Mouse (Mus musculus) heart, embryonic 16.5 days (tissue): ENCODE results near the gene H2-Aa. TPM values are rescaled to one million over a fixed set of nuclear protein-coding genes. Genes with fewer than 3 reads are reported as not detected.

Experiments
- ATAC-seq: fragments of 200-750 bp; cut with Nextera tagmentation; replicated peaks from 2 replicates; pipeline ENCODE4 v1.8.0; 2017; ENCODE audit warnings: moderate number of reproducible peaks; ENCODE audit not compliant: insufficient read depth, low FRiP score; ENCODE audit errors: extremely low read depth
- H3K27ac ChIP-seq: fragments of 300-500 bp; sonication (generic); 2 replicates; pipeline ENCODE4 v1.5.1; 2014; ENCODE audit warnings: mild to moderate bottlenecking, low read length, control low read depth, moderate library complexity
- H3K27me3 ChIP-seq: fragments of 300-500 bp; sonication (generic); 2 replicates; pipeline ENCODE4 v1.6.1; 2014; ENCODE audit warnings: low read length, mixed read lengths; ENCODE audit not compliant: control insufficient read depth, insufficient read depth
- H3K36me3 ChIP-seq: fragments of 300-500 bp; sonication (generic); 2 replicates; pipeline ENCODE4 v1.6.1; 2014; ENCODE audit not compliant: control insufficient read depth, insufficient read depth
- H3K4me1 ChIP-seq: fragments of 300-500 bp; sonication (generic); 2 replicates; pipeline ENCODE4 v1.6.1; 2014; ENCODE audit warnings: low read length, mixed read lengths; ENCODE audit not compliant: control insufficient read depth, insufficient read depth
- H3K4me2 ChIP-seq: fragments of 300-500 bp; sonication (generic); 2 replicates; pipeline ENCODE4 v1.6.1; 2014; ENCODE audit warnings: low read depth, mild to moderate bottlenecking, control low read depth, low read length
- H3K4me3 ChIP-seq: fragments of 300-500 bp; sonication (generic); 2 replicates; pipeline ENCODE4 v1.5.1; 2014; ENCODE audit warnings: mild to moderate bottlenecking, control low read depth, low read length
- H3K9ac ChIP-seq: fragments of 300-500 bp; sonication (generic); 2 replicates; pipeline ENCODE4 v1.6.1; 2014; ENCODE audit warnings: low read length, control low read depth
- H3K9me3 ChIP-seq: fragments of 300-500 bp; sonication (generic); replicated peaks from 2 replicates; pipeline ENCODE4 v1.6.1; 2016; ENCODE audit warnings: low read length; ENCODE audit not compliant: control insufficient read depth
- WGBS: fragments of 180-500 bp; shearing (Covaris S2); extraction: QIAGEN DNeasy Blood & Tissue Kit; methylation state at CpG from one replicate; pipeline ENCODE4 v1.1.7; 2014; 5-methylcytosine and 5-hydroxymethylcytosine counted together
- polyA plus RNA-seq: library from polyadenylated mRNA; unstranded; fragments of >200 nt; fragmentation: Nextera tagmentation; extraction: Ambion mirVana; gene quantifications from 2 replicates; pipeline ENCODE4 v1.2.1, GENCODE M21; 2015

The H2-Aa gene
- polyA plus RNA-seq, 1 experiment from 2014 or later, result 72.7 TPM

DNA sequence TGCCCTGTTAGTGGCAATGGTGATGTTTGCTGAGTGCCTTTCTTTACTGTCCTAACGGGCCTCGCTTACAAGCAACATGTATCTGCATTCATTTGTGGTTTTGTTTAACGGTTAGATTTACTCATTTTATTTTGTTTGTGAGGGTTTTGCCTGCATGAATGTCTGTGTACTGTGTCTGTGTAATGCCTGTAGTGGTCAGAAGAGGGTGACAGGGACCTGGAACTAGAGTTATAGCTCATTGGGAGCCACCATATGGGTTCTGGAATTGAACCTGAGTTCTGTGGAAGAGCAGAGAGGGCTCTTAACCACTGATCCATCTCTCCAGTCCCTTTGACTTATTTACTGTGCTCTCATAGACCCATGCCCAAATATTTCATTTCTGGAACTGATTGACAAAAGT, 40.6 kb downstream of the H2-Aa start:
- no peak overlapping the region for H3K27ac ChIP-seq
- no peak for ATAC-seq
- no peaks in the 10 kb centered on the region for H3K27me3 ChIP-seq
- WGBS, result 77% methylated on average over 3 of the region's 3 CpGs
- H3K9ac ChIP-seq, result no peak overlapping the region
- H3K36me3 ChIP-seq, result no peaks in the 10 kb centered on the region
- H3K9me3 ChIP-seq, result no peaks in the 10 kb centered on the region
- no peak overlapping the region for H3K4me2 ChIP-seq
- H3K4me1 ChIP-seq, result no peaks in the 10 kb centered on the region
- no peak overlapping the region for H3K4me3 ChIP-seq

- H3K27me3 ChIP-seq, result no peaks in the 10 kb centered on the region
- H3K4me2 ChIP-seq, result no peak overlapping the region
- H3K36me3 ChIP-seq, result no peaks in the 10 kb centered on the region
- no peak for ATAC-seq
- H3K27ac ChIP-seq, result no peak overlapping the region
- no peak overlapping the region for H3K9ac ChIP-seq
- H3K4me1 ChIP-seq, result no peaks in the 10 kb centered on the region
- H3K4me3 ChIP-seq, result no peak overlapping the region
- no peaks in the 10 kb centered on the region for H3K9me3 ChIP-seq
- WGBS, result 70% methylated on average over 4 of the region's 4 CpGs
Measured at GRCm38 (mm10) chr17:34244656-34245055, 43.0 kb downstream of the H2-Aa start.

DNA sequence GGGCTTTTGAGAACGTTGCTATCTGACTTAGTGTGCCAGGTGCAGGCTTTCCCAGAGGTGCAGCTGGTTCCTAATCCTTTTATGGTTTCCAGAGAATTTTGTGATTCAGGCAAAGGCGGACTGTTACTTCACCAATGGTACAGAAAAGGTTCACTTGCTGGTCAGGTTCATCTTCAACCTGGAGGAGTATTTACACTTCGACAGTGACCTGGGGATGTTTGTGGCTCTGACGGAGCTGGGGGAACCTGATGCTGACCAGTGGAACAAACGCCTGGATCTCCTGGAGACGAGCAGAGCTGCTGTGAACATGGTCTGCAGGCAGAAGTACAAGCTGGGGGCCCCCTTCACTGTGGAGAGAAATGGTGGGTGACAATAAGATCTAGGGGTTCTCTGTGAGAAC, 46.7 kb downstream of the H2-Aa start:
- Histone ChIP-seq H3K27me3 (no peaks in the 10 kb centered on the region), H3K4me3 (no peak overlapping the region), H3K9me3 (no peaks in the 10 kb centered on the region), H3K27ac (no peak overlapping the region), H3K4me1 (no peaks in the 10 kb centered on the region), H3K9ac (no peak overlapping the region), H3K4me2 (no peak overlapping the region), H3K36me3 (no peaks in the 10 kb centered on the region)
- ATAC-seq, result no peak
- 76% methylated on average over 6 of the region's 6 CpGs for WGBS

GRCm38 (mm10) chr17:34240366-34240765, 47.3 kb downstream of the H2-Aa start:
- no peak for ATAC-seq
- Histone ChIP-seq H3K9ac (no peak overlapping the region), H3K27ac (no peak overlapping the region), H3K9me3 (no peaks in the 10 kb centered on the region), H3K4me3 (no peak overlapping the region), H3K27me3 (no peaks in the 10 kb centered on the region), H3K4me1 (no peaks in the 10 kb centered on the region), H3K36me3 (no peaks in the 10 kb centered on the region), H3K4me2 (no peak overlapping the region)
- 48% methylated on average over 3 of the region's 3 CpGs for WGBS

DNA sequence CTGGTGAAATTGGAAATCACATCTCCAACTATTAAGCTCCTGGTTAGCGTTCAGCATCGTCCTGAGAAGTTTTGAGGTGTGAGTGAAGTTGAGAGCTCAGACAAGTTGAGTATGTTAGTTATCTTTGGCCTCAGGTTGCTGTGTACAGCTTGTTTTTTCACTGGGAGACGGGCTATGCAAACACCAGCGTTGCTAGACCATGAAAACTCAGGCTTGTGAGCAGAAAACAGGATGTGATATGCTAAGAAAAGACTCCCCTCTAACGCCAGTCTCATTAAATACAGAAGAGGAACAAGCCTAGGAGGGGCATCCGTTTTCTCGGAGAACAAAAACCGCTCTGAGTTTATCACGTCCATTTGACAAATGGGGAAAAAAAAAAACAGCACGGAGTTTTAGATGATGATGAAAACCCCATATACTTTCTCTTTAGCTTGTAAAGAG, 48.0 kb downstream of the H2-Aa start:
- H3K9ac ChIP-seq, result no peak overlapping the region
- WGBS, result 47% methylated on average over 10 of the region's 10 CpGs
- H3K4me1 ChIP-seq, result no peaks in the 10 kb centered on the region
- no peak for ATAC-seq
- H3K4me3 ChIP-seq, result no peak overlapping the region
- no peaks in the 10 kb centered on the region for H3K27me3 ChIP-seq
- H3K27ac ChIP-seq, result peak overlapping the region; percentile 58
- no peaks in the 10 kb centered on the region for H3K36me3 ChIP-seq
- peak overlapping the region; percentile 33; the same call in 1 of the 2 replicates for H3K4me2 ChIP-seq
- no peaks in the 10 kb centered on the region for H3K9me3 ChIP-seq

DNA sequence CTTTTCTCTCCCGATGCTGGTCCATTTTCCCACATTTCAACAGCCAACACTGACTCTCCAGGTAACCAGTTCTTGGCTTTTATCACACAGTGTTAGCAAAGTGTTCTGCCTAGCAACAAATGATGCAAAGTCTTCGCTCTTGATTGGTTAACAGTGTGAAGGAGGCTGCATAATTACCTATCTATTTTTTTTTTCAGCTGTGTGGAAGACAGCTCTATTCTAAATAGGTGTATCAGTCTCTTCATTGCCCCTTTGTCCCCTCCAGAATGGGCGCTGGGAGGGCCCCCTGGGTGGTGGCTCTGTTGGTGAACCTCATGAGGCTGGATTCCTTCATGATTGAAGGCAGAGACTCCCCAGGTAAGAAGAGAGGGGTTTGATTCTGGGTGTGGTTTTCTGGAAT, 48.9 kb downstream of the H2-Aa start, which contains the start of gene H2-Ob:
Gene H2-Ob, plus strand, starts transcription at position 198 of the 400 bp plus-strand sequence.
- no peak for ATAC-seq
- Histone ChIP-seq H3K4me2 (0 out of 2 replicates have a peak within 1 kb of the TSS, but pooled peaks have one; percentile 6), H3K4me1 (no peaks in the 10 kb centered on the region), H3K9ac (no peak within 1 kb of the TSS), H3K27ac (peak within 1 kb of the TSS; percentile 58), H3K9me3 (no peaks in the 10 kb centered on the region), H3K36me3 (no peaks in the 10 kb centered on the region), H3K4me3 (no peak within 1 kb of the TSS), H3K27me3 (no peaks in the 10 kb centered on the region)
- 54% methylated on average over 3 of the region's 3 CpGs for WGBS

DNA sequence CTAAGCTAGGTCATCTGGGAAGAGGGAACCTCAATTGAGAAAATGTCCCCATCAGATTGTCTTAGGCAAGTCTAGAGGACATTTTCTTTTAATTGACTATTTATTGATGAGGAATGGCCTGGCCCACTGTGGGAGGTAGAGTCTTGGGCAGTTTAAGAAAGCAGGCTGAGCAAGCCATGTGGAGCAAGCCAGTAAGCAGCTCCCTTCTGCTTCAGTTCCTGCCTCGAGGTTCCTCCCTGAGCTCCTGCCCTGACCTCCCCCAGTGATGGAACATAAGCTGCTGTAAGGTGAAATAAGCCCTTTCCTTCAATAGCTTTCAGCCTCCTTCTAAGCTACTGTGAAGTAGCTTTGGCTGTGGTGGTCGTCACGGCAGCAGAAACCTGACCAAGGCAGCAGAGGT, 49.9 kb downstream of the H2-Aa start:
- 82% methylated on average over 3 of the region's 3 CpGs for WGBS
- H3K4me1 ChIP-seq, result no peaks in the 10 kb centered on the region

GRCm38 (mm10) chr17:34236691-34237090, 50.9 kb downstream of the H2-Aa start:
- 68% methylated on average over 5 of the region's 5 CpGs for WGBS
- Histone ChIP-seq H3K4me2 (no peak overlapping the region), H3K9me3 (no peaks in the 10 kb centered on the region), H3K27ac (no peak overlapping the region), H3K27me3 (no peaks in the 10 kb centered on the region), H3K36me3 (no peaks in the 10 kb centered on the region), H3K4me1 (no peaks in the 10 kb centered on the region), H3K9ac (no peak overlapping the region), H3K4me3 (no peak overlapping the region)
- ATAC-seq, result no peak

More for the DNA sequence above, 49.9 kb downstream of the H2-Aa start:
- Histone ChIP-seq H3K9me3 (no peaks in the 10 kb centered on the region), H3K4me2 (no peak overlapping the region), H3K4me3 (no peak overlapping the region), H3K9ac (no peak overlapping the region), H3K27me3 (no peaks in the 10 kb centered on the region), H3K27ac (no peak overlapping the region), H3K36me3 (no peaks in the 10 kb centered on the region)
- no peak for ATAC-seq

DNA sequence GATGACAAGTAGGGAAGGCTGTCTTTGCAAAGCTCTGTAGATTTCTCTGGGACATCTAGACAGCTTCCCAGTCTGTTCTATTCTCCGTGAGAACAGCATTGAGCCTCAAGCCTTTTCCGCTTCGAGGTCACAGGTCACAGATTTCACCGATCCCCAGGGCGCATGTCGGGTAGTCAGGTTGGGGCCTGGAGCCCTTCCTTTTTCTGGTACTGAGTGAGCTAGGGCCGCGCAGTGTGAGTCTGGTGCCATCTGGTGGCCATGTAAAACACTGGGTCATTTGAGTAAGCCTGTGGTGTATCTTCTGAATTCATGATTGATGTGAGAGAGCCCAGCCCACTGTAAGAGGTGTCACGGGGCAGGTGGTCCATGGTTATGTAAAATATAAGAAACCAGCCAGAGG, 52.7 kb downstream of the H2-Aa start:
- ATAC-seq, result peak; percentile 88
- Histone ChIP-seq H3K9me3 (no peaks in the 10 kb centered on the region), H3K36me3 (no peaks in the 10 kb centered on the region), H3K4me3 (no peak overlapping the region), H3K9ac (no peak overlapping the region), H3K4me1 (no peaks in the 10 kb centered on the region), H3K27me3 (no peaks in the 10 kb centered on the region), H3K27ac (no peak overlapping the region), H3K4me2 (no peak overlapping the region)
- WGBS, result 49% methylated on average over 9 of the region's 9 CpGs
